Mouse (Mus musculus): ENCODE data around the gene Gid4. TPM values are rescaled to one million over a fixed set of nuclear protein-coding genes. Genes with fewer than 3 reads are reported as not detected.

The Gid4 gene
- polyA plus RNA-seq, 1 experiment: 13.8 TPM

GRCm38 (mm10) chr11:60474534-60474933 is 57.6 kb downstream of the Gid4 start:
- Histone ChIP-seq H3K4me3 (ENCODE audit: low read depth, low read length) (no peak overlapping the region), H3K4me1 (ENCODE audit: control insufficient read depth, insufficient read depth, insufficient read length, low read length) (peaks cover 6% of the 10 kb centered on the region), H3K27me3 (ENCODE audit: control insufficient read depth, insufficient read depth, low read length) (no peaks in the 10 kb centered on the region), H3K27ac (ENCODE audit: insufficient read depth, low read depth, low read length) (no peak overlapping the region), H3K36me3 (ENCODE audit: control insufficient read depth, insufficient read depth, low read length) (peaks cover 2% of the 10 kb centered on the region; the same call in 1 of the 2 replicates)
- 79% methylated on average over 5 of the region's 5 CpGs for WGBS
- TF ChIP-seq POLR2A (IDR thresholded peaks at IDR 0.05; ENCODE audit: low read depth, low read length) (no peak), CTCF (IDR thresholded peaks at IDR 0.05; ENCODE audit: extremely low read depth, insufficient read length, insufficient replicate concordance, low read depth, low read length) (no peak)

GRCm38 (mm10) chr11:60475668-60476362 is 58.9 kb downstream of the Gid4 start:
- no peak overlapping the region for H3K4me3 ChIP-seq (ENCODE audit: low read depth, low read length)
- 88% methylated on average over 5 of the region's 5 CpGs for WGBS
- no peak overlapping the region for H3K27ac ChIP-seq (ENCODE audit: insufficient read depth, low read depth, low read length)
- TF ChIP-seq CTCF (IDR thresholded peaks at IDR 0.05; ENCODE audit: extremely low read depth, insufficient read length, insufficient replicate concordance, low read depth, low read length) (no peak), POLR2A (IDR thresholded peaks at IDR 0.05; ENCODE audit: low read depth, low read length) (no peak)
- no peaks in the 10 kb centered on the region for H3K27me3 ChIP-seq (ENCODE audit: control insufficient read depth, insufficient read depth, low read length)
- H3K36me3 ChIP-seq (ENCODE audit: control insufficient read depth, insufficient read depth, low read length): no peaks in the 10 kb centered on the region
- peaks cover 6% of the 10 kb centered on the region for H3K4me1 ChIP-seq (ENCODE audit: control insufficient read depth, insufficient read depth, insufficient read length, low read length)

GRCm38 (mm10) chr11:60478121-60478520 is 61.2 kb downstream of the Gid4 start:
- 36% methylated on average over 17 of the region's 17 CpGs for WGBS
- no peak for TF ChIP-seq CTCF (IDR thresholded peaks at IDR 0.05; ENCODE audit: extremely low read depth, insufficient read length, insufficient replicate concordance, low read depth, low read length)
- no peak for TF ChIP-seq POLR2A (IDR thresholded peaks at IDR 0.05; ENCODE audit: low read depth, low read length)
- peaks cover 6% of the 10 kb centered on the region for H3K4me1 ChIP-seq (ENCODE audit: control insufficient read depth, insufficient read depth, insufficient read length, low read length)
- H3K36me3 ChIP-seq (ENCODE audit: control insufficient read depth, insufficient read depth, low read length): no peaks in the 10 kb centered on the region
- no peak overlapping the region for H3K27ac ChIP-seq (ENCODE audit: insufficient read depth, low read depth, low read length)
- H3K27me3 ChIP-seq (ENCODE audit: control insufficient read depth, insufficient read depth, low read length): no peaks in the 10 kb centered on the region
- no peak overlapping the region for H3K4me3 ChIP-seq (ENCODE audit: low read depth, low read length)

GRCm38 (mm10) chr11:60486267-60486666 is 69.3 kb downstream of the Gid4 start:
- no peaks in the 10 kb centered on the region for H3K36me3 ChIP-seq (ENCODE audit: control insufficient read depth, insufficient read depth, low read length)
- no peaks in the 10 kb centered on the region for H3K27me3 ChIP-seq (ENCODE audit: control insufficient read depth, insufficient read depth, low read length)
- 34% methylated on average over 3 of the region's 3 CpGs for WGBS
- no peak for TF ChIP-seq POLR2A (IDR thresholded peaks at IDR 0.05; ENCODE audit: low read depth, low read length)
- H3K4me1 ChIP-seq (ENCODE audit: control insufficient read depth, insufficient read depth, insufficient read length, low read length): peaks cover 4% of the 10 kb centered on the region; the same call in 1 of the 2 replicates
- no peak overlapping the region for H3K27ac ChIP-seq (ENCODE audit: insufficient read depth, low read depth, low read length)
- H3K4me3 ChIP-seq (ENCODE audit: low read depth, low read length): no peak overlapping the region

- Histone ChIP-seq H3K36me3 (ENCODE audit: control insufficient read depth, insufficient read depth, low read length) (no peaks in the 10 kb centered on the region), H3K4me1 (ENCODE audit: control insufficient read depth, insufficient read depth, insufficient read length, low read length) (no peaks in the 10 kb centered on the region), H3K27ac (ENCODE audit: insufficient read depth, low read depth, low read length) (no peak overlapping the region), H3K4me3 (ENCODE audit: low read depth, low read length) (no peak overlapping the region), H3K27me3 (ENCODE audit: control insufficient read depth, insufficient read depth, low read length) (no peaks in the 10 kb centered on the region)
- no peak for TF ChIP-seq POLR2A (IDR thresholded peaks at IDR 0.05; ENCODE audit: low read depth, low read length)
- no peak for TF ChIP-seq CTCF (IDR thresholded peaks at IDR 0.05; ENCODE audit: extremely low read depth, insufficient read length, insufficient replicate concordance, low read depth, low read length)
- 83% methylated on average over 5 of the region's 5 CpGs for WGBS
These were observed 75.8 kb downstream of the Gid4 start for GRCm38 (mm10) chr11:60492726-60493125.

- TF ChIP-seq CTCF (IDR thresholded peaks at IDR 0.05; ENCODE audit: extremely low read depth, insufficient read length, insufficient replicate concordance, low read depth, low read length) (no peak), POLR2A (IDR thresholded peaks at IDR 0.05; ENCODE audit: low read depth, low read length) (no peak)
- Histone ChIP-seq H3K4me3 (ENCODE audit: low read depth, low read length) (no peak overlapping the region), H3K27ac (ENCODE audit: insufficient read depth, low read depth, low read length) (no peak overlapping the region), H3K27me3 (ENCODE audit: control insufficient read depth, insufficient read depth, low read length) (no peaks in the 10 kb centered on the region), H3K4me1 (ENCODE audit: control insufficient read depth, insufficient read depth, insufficient read length, low read length) (no peaks in the 10 kb centered on the region), H3K36me3 (ENCODE audit: control insufficient read depth, insufficient read depth, low read length) (no peaks in the 10 kb centered on the region)
- 47% methylated on average over 2 of the region's 2 CpGs for WGBS
These were observed 78.7 kb downstream of the Gid4 start for GRCm38 (mm10) chr11:60495692-60496091.

Other genes with a start within 250 kb of the Gid4 start
- 92.9 and 154 TPM in 2 replicates for gene Srebf1, start 194.6 kb upstream of the Gid4 start, polyA plus RNA-seq (2012; rRNA removed)
- 73.6 and 152 TPM in 2 replicates for gene Tom1l2, start 64.2 kb upstream of the Gid4 start, polyA plus RNA-seq (2012; rRNA removed)
- 0.30 and 0.33 TPM in 2 replicates for gene Drc3, start 63.8 kb upstream of the Gid4 start, polyA plus RNA-seq (2012; rRNA removed)
- gene Atpaf2, start 1.3 kb downstream of the Gid4 start, polyA plus RNA-seq (2012; rRNA removed): 11.4 and 29.7 TPM in 2 replicates
- 18.0 and 31.5 TPM in 2 replicates for gene Drg2, start 37.4 kb downstream of the Gid4 start, polyA plus RNA-seq (2012; rRNA removed)
- gene Myo15, start 52.2 kb downstream of the Gid4 start, polyA plus RNA-seq (2012; rRNA removed): 0.04 and 0.05 TPM in 2 replicates
- gene Alkbh5, start 119.2 kb downstream of the Gid4 start, polyA plus RNA-seq (2012; rRNA removed): 12.2 and 20.4 TPM in 2 replicates